Mouse (Mus musculus): ENCODE measurements at regions not wholly inside any gene's neighbourhood (a gene's known extent, or its start where the extent isn't known, plus 50 kb on each side); places are given as distances from the start of the nearest gene placed in this dataset.

DNA sequence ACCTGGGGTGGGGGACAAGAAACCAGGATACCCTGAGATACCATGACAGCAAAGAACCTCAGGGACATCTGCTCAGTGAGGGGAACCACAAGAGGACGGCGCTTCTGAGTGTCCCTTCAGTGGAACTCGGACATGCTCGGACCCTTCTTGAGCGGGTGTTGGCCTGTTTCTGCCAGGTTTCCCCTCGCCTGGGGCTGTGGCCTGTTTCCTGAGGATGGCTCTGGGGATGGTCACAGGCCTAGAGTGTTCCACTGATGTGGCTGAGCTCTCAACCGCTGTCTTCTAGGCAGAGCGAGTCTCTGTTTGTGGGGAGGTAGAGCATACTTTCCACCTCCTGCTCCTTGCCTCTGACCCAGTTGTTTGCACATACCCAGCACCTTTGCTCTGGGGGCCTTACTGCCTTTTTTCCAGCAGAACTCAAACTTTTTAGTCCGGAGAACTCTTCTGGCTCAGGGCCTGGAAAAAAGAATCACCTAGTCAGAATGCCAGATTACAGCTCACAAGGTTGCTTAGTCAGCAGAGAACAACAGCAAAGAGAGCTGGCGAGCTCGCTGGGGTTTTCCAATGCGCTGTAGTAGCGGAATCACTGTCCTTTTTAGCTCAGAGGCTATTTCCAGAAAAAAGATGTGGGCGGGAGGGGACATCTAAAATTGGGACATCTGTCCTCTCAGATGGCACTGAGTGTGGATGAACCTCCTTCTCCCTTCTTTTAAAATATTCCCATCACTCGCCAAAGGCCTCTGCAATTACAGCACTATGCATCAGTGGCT is 65.3 kb downstream of the Med10 start:
- no peak for ATAC-seq (ENCODE audit: insufficient number of reproducible peaks, low FRiP score, low TSS enrichment)

DNA sequence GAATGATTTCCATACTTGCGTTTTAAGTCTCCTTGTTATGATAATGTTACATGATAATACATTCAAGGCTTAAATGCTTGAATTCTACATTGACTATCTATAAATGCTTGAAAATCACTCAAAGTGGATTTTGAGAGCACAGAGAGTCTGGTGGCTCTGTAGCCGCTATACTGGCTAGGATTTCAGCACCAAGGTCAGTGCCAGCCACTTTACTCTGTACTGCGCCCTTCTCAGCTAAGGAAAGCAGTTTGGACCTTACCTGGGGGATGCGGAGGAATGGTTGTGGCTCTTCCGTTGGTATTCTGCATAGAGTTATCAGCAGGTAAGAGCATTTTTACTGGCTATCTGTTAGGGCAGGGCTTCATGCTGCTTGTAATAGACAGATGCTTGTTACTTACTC is 94.3 kb downstream of the Med10 start:
- no peak for ATAC-seq (ENCODE audit: insufficient number of reproducible peaks, low FRiP score, low TSS enrichment)

DNA sequence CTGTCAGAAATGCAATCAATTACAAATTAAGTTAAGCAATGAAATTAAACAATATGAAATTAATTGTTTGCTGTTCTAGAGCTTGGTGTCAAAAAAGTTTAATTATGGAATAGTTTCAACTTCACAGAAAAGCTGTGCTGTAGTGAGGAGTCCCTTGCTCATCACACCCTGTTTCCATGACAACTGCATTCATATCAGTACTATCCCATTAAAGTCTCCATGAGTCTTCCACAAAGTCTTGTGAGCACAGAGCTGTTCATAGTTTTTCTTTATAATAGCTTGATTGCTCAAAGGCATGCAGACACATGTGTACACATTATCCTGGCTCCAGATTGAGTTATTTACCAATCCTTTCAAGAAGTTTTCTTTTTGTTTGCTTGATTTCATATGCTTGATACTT is 98.9 kb downstream of the Med10 start:
- ATAC-seq (ENCODE audit: insufficient number of reproducible peaks, low FRiP score, low TSS enrichment) = no peak

DNA sequence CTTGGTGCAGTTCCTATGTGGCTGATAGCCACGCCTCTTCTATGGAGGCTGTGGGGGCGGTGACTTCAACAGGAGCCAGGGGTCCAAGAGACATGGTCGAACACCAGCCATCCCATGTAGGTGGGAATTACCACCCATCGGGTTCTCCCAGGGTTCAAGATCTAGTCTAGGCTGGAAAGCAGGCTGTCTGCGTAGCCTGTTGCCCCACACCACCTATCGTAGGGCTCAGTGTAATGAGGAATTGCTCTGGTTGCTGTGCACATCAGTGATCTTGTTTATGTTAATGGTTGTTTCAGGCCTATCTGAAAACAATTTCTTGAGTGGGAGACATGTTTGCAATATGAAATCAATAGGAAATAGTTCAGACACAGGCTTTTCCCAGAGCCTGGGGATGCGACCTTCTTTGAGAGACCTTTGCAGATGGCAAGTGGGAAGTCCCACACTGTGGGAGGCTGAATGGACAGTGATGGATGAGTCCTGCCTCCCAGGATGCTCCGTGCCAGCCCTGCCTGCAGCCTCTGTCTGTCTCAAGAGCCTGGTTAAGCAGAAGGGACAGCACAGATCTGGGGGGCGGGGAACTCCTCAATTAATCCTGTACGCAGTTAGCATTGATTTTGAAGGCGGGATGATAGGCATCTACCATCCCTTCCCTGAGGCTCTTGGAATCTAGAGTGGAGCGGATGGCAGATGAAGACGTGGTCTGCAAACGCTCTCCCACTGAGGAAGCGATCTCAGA is 104.8 kb downstream of the Med10 start:
- ATAC-seq (ENCODE audit: insufficient number of reproducible peaks, low FRiP score, low TSS enrichment) = no peak

DNA sequence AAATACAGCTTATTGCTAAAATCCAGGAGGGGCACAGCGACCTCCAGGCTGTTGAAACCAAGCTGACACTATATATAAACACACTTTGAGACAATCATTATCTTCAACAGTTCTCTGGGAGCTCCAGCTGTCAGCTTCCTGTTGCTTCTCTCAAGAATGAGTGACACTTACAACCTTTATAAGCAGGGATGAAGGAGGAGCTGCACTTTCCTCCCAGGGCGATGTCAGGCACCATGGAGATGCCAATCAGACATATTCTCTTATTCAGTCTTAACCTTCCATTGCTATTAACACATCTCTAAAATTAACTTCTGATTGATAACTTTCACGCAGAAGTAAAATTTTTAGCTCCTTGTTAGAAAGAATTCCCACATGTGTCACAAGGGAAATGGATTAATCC is 113.6 kb downstream of the Med10 start:
- no peak for ATAC-seq (ENCODE audit: insufficient number of reproducible peaks, low FRiP score, low TSS enrichment)

DNA sequence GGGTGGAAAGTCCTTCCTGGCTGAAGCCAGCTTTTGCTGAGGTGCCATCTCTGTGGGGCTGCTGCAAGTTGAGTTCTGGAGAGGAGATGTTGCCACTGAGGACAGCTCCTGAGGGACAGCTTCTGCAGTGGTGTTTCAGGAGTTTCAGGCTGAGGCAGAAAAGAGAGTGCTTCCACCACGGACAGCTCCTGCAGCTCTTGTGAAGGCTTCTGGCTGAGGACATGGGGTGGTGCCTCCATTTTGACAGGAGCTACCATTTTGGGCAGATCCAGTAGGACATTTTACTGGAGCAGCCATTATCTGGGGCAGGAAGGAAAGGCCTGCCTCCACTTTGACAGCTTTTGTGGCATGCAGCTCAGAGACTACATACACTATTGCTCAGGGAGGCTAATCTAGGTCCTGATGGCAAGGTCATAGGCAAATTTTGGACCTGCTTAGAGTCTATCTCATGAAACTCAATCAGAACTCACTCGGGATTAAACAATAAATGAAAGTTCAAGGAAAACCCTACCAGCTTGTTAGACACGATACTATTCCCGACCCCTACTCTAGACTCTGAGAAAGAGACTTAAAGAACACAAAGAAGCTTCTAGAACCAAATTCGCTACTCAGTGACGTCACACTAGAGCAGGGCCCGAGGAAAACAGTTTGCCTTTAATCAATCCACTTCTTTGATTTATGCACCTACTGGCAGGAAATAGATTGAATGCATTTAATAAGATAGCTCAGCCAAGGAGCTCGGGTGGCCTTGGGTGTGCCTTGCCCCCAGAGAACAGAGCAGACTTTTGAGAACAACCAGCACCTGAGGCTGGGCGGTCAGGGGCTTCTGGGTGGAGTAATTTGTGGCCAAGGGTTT is 130.7 kb downstream of the Med10 start:
- ATAC-seq (ENCODE audit: insufficient number of reproducible peaks, low FRiP score, low TSS enrichment) = 0 out of 2 replicates have a peak, but pooled peaks have one; percentile 6

DNA sequence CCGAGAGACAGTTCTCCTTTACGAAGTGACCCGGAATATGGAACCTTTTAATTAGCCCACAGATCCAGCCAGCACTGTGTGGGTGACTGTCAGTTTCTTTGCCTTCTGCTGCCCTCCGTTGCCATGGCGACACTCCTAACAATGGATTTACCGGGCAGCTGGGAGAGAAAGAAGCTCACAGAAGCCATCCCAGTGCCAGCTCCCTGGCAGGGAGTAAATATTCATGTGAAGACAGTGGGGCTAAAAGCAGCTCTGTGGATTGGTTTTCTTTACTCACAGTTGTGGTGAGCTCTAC is 131.3 kb downstream of the Med10 start:
- ATAC-seq (ENCODE audit: insufficient number of reproducible peaks, low FRiP score, low TSS enrichment) = peak; percentile 85

DNA sequence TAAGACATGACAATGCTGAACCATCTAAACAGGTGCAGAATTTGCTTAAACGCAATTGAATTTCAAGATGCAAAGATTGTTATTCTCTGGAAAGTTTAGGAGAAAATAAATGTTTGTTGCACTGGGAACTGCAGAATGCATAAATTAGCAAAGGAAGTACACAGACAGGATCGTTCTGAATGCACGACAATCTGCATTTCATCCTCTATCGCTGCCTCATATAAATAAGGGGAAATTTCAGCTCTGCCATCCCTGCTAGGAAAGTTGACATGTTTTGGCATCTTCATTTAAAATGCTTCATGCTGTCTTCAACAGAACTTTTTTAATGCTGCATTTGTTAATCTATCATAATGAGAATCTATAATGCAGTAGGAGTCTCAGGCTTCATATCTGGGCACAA is 137.6 kb downstream of the Med10 start:
- no peak for ATAC-seq (ENCODE audit: insufficient number of reproducible peaks, low FRiP score, low TSS enrichment)

DNA sequence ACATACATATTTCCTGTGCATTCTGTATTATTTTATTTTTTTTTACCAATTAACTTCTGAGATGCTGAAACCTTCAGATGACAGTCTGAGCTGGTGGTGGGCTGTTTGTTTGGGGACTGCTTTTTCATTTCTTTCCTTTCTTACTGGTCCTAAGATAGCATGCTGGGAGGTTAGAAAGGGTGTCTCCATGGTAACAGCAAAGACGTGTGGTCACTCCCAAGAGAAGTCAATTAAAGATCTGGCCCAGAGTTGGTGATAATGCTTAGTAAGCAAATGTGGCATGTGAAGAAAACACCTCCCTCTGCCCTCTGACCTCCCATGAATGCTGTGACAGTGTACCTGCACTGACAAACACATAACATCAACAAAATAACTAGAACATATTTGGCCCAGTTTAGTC is 142.5 kb downstream of the Med10 start:
- ATAC-seq (ENCODE audit: insufficient number of reproducible peaks, low FRiP score, low TSS enrichment) = no peak

DNA sequence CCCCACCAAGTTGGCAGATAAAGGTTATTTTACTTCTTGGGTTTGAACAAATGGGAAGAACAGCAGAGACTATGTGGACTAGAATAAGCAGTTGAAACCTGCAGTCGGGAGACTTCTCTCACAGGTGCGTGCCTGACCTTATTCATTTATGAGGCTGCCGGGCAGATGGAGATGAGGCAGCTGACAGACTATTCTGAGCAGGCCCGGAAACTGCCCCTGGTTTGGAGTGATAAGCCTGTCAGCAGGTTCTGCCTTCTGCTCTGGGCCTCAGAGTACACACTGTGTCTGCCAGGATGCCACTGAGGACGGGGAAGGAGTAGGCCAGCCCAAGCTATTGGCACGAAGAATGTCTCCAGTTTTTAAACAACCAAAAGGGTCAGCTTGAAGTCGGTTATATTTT is 144.4 kb downstream of the Med10 start:
- ATAC-seq (ENCODE audit: insufficient number of reproducible peaks, low FRiP score, low TSS enrichment) = peak; percentile 94

DNA sequence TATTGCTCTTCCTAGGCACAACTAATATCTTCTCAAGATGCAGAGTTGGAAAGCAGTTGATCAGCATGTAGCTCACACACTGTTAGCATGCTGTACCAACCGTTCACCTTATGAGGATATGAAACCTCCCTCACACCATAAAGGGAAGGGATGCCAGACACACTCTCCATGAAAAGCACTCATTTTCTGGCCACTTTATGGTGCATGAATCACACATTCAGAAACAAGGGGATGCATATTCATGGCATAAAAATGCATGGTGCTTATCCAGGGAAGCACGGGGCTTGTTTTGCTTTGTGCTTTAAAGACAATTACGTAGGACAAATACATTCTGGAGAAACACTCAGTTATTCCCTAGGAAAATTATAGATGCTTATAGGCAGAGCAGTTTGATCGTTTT is 149.9 kb downstream of the Med10 start:
- no peak for ATAC-seq (ENCODE audit: insufficient number of reproducible peaks, low FRiP score, low TSS enrichment)

DNA sequence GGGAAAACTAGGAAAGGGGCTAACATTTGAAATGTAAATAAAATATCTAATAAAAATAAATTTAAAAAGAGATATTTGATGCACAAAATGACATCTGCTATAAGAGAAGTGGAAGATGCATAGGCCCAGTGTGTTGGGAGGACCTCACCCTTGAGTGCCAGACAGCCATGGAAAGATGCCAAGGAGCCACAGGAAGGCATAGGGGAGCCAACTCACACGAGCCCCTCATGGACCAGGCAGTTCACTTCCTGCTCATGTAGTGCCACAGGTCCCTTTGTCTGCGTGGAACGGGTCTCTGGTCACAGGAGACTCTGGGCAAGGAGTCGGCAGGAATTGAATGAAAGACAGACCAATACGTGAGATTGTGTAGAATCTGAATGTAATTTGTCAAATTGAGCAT is 152.0 kb downstream of the Med10 start:
- no peak for ATAC-seq (ENCODE audit: insufficient number of reproducible peaks, low FRiP score, low TSS enrichment)

DNA sequence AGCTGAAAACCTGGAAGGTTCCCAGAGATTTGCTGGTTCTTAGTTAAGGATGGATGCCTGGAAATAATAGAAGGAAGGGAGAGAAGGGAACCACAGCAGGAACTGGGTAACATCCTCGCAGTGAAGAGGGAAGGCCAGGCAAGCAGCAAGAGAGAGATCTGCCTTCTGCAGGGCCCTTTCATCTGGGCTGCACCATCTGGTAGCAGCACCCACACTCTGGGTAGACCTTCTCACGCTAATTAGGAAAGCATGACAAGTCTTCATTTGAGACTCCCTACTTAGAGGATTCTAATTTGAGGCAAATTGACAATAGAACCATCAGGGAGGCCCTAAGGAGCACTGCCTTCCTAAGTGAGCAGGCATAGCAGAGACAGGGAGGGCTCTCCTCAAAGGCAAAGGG is 153.3 kb downstream of the Med10 start:
- ATAC-seq (ENCODE audit: insufficient number of reproducible peaks, low FRiP score, low TSS enrichment) = no peak

DNA sequence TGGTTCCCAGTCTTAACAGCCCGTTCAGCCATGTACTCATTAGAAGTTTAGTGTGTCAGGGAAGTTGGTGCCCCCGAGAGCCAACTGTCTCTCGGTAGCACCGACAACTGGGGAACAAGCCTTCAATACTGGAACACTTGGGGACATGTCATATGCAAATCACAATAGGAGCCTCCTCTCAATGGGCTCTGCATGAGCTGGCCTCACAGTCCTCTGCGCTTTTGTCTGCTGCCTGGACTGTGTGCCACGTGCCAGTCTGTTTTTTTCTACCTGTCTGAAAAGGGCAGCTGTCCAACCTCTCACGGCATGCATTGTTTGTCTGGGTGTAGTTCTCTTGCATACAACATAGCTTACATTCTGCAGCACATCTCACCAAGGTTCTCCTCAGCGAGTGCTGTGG is 161.7 kb downstream of the Med10 start:
- no peak; the same call in 1 of the 2 replicates for ATAC-seq (ENCODE audit: insufficient number of reproducible peaks, low FRiP score, low TSS enrichment)

DNA sequence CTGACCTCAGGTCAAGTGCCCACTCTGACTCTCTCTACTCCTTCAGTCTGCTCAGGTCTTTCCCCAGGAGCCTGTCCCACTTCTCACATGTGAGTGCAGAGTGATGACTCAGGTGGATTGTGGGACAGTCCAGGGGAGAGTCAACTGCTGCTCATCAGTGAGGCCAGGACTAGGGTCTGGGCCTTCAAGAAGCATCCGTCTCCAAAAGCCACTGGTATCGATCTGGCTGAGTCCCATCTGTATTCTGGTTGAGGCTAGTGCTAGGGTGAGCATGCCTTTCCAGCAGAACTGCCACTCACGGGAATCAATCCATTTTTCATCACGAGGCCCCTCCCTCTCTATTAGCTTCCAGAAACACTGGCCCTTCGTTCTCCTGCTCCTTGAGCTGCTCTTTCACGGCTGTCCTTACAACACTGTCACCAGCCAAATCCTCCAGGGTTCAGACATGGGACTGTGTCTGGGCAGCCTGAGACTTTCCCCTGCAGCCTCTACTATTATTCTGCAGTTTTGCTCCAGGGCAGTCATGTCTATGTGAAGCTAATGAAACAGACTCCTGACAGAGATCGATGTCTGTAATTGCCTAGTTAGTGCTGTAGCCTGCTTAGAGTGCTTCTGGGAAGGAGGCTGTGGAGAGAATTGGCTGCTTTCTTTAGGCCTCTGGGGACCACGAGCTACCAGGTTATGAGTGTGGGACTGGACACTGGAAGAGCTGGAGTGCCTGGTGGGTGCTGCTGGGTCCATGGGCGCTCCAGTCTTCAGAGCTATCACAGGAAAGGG is 169.3 kb downstream of the Med10 start:
- ATAC-seq (ENCODE audit: insufficient number of reproducible peaks, low FRiP score, low TSS enrichment) = 0 out of 2 replicates have a peak, but pooled peaks have one; percentile 27

DNA sequence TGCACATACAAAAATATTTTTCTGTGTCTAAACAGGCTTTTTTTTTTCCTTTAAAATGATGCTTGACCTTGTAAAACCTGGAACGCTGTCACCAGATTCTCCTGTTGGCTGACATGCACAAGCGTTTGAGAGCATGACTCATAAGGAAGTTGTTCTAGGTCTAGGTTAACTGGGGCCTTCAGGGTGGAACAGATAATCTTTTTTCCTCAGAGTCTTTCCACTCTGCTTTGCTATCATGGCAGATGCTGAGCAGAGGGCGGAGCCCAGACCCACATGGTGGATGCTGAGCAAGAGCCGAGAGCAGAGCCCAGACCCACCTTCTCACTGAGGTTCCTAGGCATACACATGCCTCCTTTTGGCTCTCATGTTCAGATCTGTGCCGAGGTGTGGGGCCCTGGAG is 172.6 kb downstream of the Med10 start:
- ATAC-seq (ENCODE audit: insufficient number of reproducible peaks, low FRiP score, low TSS enrichment) = no peak

DNA sequence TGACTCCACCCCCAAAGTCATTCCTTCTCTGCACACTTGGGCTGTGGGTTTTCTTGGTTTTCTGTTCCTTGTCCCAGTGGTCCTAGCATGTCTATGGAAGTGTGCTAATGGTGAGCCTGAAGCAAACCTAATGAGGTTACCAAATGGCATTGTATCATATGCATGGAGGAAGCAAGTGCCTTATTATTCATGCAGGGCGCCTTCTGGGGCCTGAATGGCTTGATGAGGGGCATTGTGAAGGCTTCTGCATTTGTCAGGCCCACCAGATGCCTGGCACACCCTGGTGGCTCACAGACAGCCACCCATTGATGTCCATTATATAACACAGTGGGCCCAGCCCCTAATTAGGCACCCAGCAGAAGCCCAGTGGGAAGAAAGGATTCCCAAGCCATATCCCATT is 182.0 kb downstream of the Med10 start:
- ATAC-seq (ENCODE audit: insufficient number of reproducible peaks, low FRiP score, low TSS enrichment) = no peak

DNA sequence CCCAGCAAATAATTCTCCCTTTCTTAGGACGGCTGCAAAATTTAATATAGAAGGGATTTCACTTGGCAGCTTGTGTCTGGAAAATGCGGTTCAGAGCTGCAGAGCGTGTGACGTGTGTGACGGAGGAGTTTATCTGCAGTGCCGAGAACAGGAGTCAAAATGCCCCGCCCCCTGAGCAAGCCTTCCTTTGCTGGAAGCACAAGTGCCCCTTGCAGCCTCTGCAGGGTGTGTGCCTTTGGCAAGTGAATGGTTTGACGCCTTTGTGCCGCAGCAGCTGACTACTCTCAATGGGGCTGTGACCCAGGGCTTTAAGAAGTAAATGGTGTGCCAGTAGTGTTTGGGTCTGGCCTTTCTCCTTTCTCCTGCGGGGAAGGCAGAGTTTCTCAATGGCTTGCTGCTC is 185.0 kb downstream of the Med10 start:
- ATAC-seq (ENCODE audit: insufficient number of reproducible peaks, low FRiP score, low TSS enrichment) = no peak

DNA sequence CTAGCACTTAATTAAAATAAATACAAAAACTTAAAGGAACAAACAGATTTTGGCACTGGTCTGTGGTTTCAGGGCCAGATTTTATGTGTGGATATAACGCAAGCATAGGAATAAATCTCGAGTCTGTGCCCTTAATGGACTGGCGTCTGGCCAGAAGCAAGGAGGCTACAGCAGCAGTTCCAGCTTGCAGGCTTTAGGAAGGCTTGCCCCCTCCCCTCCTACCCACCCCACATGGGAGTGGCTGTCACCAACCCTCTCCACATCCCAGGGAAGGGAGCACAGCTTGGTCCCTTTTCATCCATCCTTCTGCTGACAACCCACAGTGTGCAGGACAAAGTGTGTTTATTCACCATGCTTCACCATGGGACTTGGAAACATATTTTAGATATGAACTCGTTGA is 186.1 kb downstream of the Med10 start:
- no peak for ATAC-seq (ENCODE audit: insufficient number of reproducible peaks, low FRiP score, low TSS enrichment)

DNA sequence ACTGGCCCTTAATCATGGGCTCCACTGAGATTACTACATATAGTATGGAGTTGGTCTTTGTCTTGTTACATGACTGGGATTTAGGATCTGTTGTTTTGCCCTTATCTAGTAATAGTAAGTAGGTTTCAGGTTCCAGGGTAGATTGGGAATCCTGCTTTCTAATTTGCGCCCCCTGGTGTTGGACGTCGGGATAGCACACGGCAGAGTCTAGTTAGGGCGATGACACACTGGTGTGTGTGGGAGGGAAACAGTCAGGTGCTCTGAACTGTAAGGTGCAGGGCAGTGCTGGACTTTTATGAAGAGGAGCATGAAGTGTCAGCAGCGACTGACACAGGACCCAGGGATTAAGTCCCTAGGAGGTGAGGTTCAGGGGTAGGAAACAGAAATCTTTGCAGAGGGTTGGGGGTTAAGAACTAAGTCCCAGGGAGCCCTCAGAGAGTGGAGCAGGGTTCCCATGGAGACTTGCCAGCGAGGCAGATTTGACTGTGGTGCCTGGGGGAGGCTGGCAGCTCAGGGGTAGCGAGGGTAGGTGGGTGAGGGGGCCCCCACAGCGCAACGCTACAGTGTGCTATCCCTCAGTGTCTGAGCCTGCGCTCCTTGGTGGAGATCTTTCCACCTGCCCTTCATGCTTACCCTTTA is 189.2 kb downstream of the Med10 start:
- peak; percentile 47; the same call in 1 of the 2 replicates for ATAC-seq (ENCODE audit: insufficient number of reproducible peaks, low FRiP score, low TSS enrichment)

Measured in cerebellum, adult (tissue).